Mouse (Mus musculus) lung, adult 2 months (tissue): ENCODE data around the gene AC161166.1.

Source experiments
- CTCF ChIP-seq: fragments of 200-500 bp; IDR thresholded peaks from 2 replicates; pipeline ENCODE4 v1.5.1; 2011; ENCODE audit warnings: mild to moderate bottlenecking, low read length, control low read depth; ENCODE audit not compliant: insufficient read depth
- POLR2A ChIP-seq: fragments of 200-500 bp; IDR thresholded peaks from 2 replicates; pipeline ENCODE4 v1.6.1; 2011; ENCODE audit warnings: low read depth, mild to moderate bottlenecking, control low read depth, low read length, borderline replicate concordance; ENCODE audit errors: extremely low read depth

DNA sequence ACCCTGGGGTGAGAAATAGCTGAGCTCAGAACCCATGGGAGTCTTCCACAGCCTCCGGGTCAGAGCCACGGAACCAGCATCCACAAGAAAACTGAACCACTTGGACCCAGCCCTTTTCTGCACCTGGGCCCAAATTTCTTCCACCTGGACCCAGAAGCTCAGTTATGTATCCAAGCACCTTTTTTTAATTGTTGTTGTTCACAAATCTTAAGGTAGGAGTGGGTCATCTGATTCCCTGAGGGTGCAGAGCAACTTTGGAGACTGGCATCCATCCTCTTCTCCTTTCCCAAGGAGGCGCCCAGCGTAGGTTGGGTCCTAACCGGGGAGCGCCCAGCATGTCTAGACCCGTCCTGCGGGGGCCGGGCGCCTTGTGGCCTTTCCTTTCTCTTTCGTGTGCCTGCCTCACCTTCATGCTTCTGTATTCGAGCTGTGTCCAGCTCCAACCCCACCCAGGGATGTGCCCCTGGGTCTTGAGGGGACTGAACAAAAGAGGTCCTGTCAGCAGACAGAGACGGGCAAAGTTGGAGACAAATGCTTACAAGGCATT is 33.9 kb upstream of the AC161166.1 start, which contains the start of the genes Pinlyp and Xrcc1:
- no peak for TF ChIP-seq POLR2A
- TF ChIP-seq CTCF, result no peak
